Mouse (Mus musculus) spleen, adult 2 months (tissue): ENCODE data around the gene Adcy6. TPM values are rescaled to one million over a fixed set of nuclear protein-coding genes. Genes with fewer than 3 reads are reported as not detected.

Experiments used
- DNase-seq, 2 experiments: peaks; one replicate each; pipeline versions ENCODE4 v3.0.0 to v3.0.0-alpha.2; 2012 to 2021; ENCODE audit warnings: low spot score in 2 of 2, low read depth in 1 of 2
- H3K27ac ChIP-seq: fragments of 200-500 bp; 2 replicates; pipeline ENCODE4 v1.5.1; 2012; ENCODE audit warnings: low read length, inconsistent platforms; ENCODE audit not compliant: insufficient read depth
- H3K27me3 ChIP-seq: fragments of 200-500 bp; 2 replicates; pipeline ENCODE4 v1.6.1; 2012; ENCODE audit warnings: mild to moderate bottlenecking, moderate library complexity, low read length, inconsistent platforms; ENCODE audit not compliant: control insufficient read depth, insufficient read depth
- H3K36me3 ChIP-seq: fragments of 200-500 bp; 2 replicates; pipeline ENCODE4 v1.6.1; 2012; ENCODE audit warnings: mild to moderate bottlenecking, low read length, inconsistent platforms; ENCODE audit not compliant: control insufficient read depth, insufficient read depth
- H3K4me1 ChIP-seq: fragments of 200-500 bp; 2 replicates; pipeline ENCODE4 v1.6.1; 2011; ENCODE audit warnings: inconsistent platforms; ENCODE audit not compliant: control insufficient read depth, insufficient read depth, insufficient read length
- H3K4me3 ChIP-seq: fragments of 200-500 bp; 2 replicates; pipeline ENCODE4 v1.5.1; 2011; ENCODE audit warnings: mild to moderate bottlenecking, inconsistent platforms; ENCODE audit not compliant: insufficient read depth, insufficient read length; ENCODE audit errors: extremely low read depth
- CTCF ChIP-seq: fragments of 200-500 bp; IDR thresholded peaks from 2 replicates; pipeline ENCODE4 v1.5.1; 2011; ENCODE audit warnings: mild to moderate bottlenecking, inconsistent platforms; ENCODE audit not compliant: insufficient read depth, insufficient read length, insufficient replicate concordance; ENCODE audit errors: extremely low read depth
- POLR2A ChIP-seq: fragments of 200-500 bp; IDR thresholded peaks from 2 replicates; pipeline ENCODE4 v1.6.1; 2011; ENCODE audit warnings: low read depth, low read length, inconsistent platforms
- WGBS: fragments of 180-500 bp; shearing (Covaris S2); methylation state at CpG from one replicate; pipeline ENCODE4 v1.1.7; 2018; 5-methylcytosine and 5-hydroxymethylcytosine counted together
- polyA plus RNA-seq: library from polyadenylated mRNA; depleted of rRNA; stranded (reverse); fragments of >200 nt; gene quantifications from 2 replicates; pipeline ENCODE4 v1.2.3, GENCODE M21; 2012

Gene Adcy6
- polyA plus RNA-seq, 1 experiment = 23.2 TPM

GRCm38 (mm10) chr15:98568256-98569033 lies 41.4 kb downstream of the Adcy6 start:
- TF ChIP-seq CTCF (no peak), POLR2A (no peak)
- 9% methylated on average over 22 of the region's 22 CpGs for WGBS
- H3K27me3 ChIP-seq = no peaks in the 10 kb centered on the region
- no peak for DNase-seq
- H3K27ac ChIP-seq = peak overlapping the region; percentile 94
- H3K4me3 ChIP-seq = peak overlapping the region; percentile 81
- H3K4me1 ChIP-seq = peaks cover 13% of the 10 kb centered on the region; the same call in 1 of the 2 replicates
- peaks cover 4% of the 10 kb centered on the region; the same call in 1 of the 2 replicates for H3K36me3 ChIP-seq

GRCm38 (mm10) chr15:98567278-98568134 lies 42.4 kb downstream of the Adcy6 start:
- peak overlapping the region; percentile 98 for H3K27ac ChIP-seq
- under 1% methylated on average over 88 of the region's 88 CpGs for WGBS
- H3K4me3 ChIP-seq = peak overlapping the region; percentile 88
- H3K27me3 ChIP-seq = no peaks in the 10 kb centered on the region
- TF ChIP-seq POLR2A (peak; percentile 88), CTCF (no peak)
- DNase-seq = peak; percentile 99 to 100
- peaks cover 4% of the 10 kb centered on the region for H3K36me3 ChIP-seq
- H3K4me1 ChIP-seq = peaks cover 13% of the 10 kb centered on the region; the same call in 1 of the 2 replicates

DNA sequence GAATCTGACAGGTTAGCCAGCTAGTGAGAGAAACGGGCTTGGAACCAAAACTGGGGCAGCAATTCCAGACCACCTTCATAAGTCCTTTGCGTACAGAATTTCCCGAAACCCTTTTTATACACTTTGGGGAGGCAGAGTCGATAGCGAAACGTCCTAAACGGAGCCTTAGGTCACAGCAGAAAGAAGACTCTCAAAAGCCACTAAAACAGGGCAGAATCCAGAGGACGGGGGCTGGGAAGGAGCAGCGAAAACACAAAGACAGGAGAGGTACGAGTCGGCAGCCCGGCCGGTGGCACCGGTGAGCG lies 43.0 kb downstream of the Adcy6 start:
- Histone ChIP-seq H3K27ac (peak overlapping the region; percentile 98), H3K36me3 (peaks cover 7% of the 10 kb centered on the region), H3K27me3 (no peaks in the 10 kb centered on the region), H3K4me1 (peaks cover 14% of the 10 kb centered on the region; the same call in 1 of the 2 replicates), H3K4me3 (peak overlapping the region; percentile 88)
- under 1% methylated on average over 15 of the region's 15 CpGs for WGBS
- no peak for TF ChIP-seq POLR2A
- TF ChIP-seq CTCF = no peak
- no peak for DNase-seq

- WGBS = 93% methylated on average over 5 of the region's 5 CpGs
- H3K4me3 ChIP-seq = no peak overlapping the region
- DNase-seq = no peak
- H3K27me3 ChIP-seq = no peaks in the 10 kb centered on the region
- no peak overlapping the region for H3K27ac ChIP-seq
- peaks cover 25% of the 10 kb centered on the region for H3K36me3 ChIP-seq
- TF ChIP-seq POLR2A (no peak), CTCF (no peak)
- peaks cover 2% of the 10 kb centered on the region; the same call in 1 of the 2 replicates for H3K4me1 ChIP-seq
Observed at GRCm38 (mm10) chr15:98557186-98557585, 52.7 kb downstream of the Adcy6 start.

DNA sequence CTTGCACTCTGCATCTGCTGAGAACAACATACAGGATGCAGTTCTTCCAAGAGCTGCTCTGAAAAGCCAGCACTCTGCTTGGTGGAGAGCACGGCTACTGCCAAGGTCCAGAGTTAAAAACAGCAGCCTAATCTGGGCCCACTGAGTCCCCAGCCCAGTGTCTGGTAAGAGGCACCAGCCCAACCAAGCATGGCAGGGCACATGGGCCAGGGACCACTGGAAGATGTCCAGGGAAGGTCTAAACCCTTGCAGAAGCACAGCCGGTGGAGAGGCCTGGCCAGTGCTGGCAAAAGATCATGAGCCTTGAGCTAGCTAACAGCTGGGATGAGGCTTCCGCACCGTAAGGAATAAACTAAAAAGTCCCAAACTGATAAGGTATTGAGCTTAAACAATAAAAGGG lies 54.0 kb downstream of the Adcy6 start:
- Histone ChIP-seq H3K4me1 (no peaks in the 10 kb centered on the region), H3K4me3 (no peak overlapping the region), H3K36me3 (peaks cover 31% of the 10 kb centered on the region), H3K27me3 (no peaks in the 10 kb centered on the region), H3K27ac (no peak overlapping the region)
- DNase-seq = no peak
- WGBS = 95% methylated on average over 4 of the region's 4 CpGs
- TF ChIP-seq CTCF (no peak), POLR2A (no peak)

- H3K36me3 ChIP-seq = peaks cover 39% of the 10 kb centered on the region
- H3K27ac ChIP-seq = no peak overlapping the region
- H3K4me3 ChIP-seq = no peak overlapping the region
- no peaks in the 10 kb centered on the region for H3K4me1 ChIP-seq
- 87% methylated on average over 2 of the region's 2 CpGs for WGBS
- no peak for DNase-seq
- no peak for TF ChIP-seq POLR2A
- no peak for TF ChIP-seq CTCF
- no peaks in the 10 kb centered on the region for H3K27me3 ChIP-seq
Observed at GRCm38 (mm10) chr15:98552758-98553157, 57.1 kb downstream of the Adcy6 start.

DNA sequence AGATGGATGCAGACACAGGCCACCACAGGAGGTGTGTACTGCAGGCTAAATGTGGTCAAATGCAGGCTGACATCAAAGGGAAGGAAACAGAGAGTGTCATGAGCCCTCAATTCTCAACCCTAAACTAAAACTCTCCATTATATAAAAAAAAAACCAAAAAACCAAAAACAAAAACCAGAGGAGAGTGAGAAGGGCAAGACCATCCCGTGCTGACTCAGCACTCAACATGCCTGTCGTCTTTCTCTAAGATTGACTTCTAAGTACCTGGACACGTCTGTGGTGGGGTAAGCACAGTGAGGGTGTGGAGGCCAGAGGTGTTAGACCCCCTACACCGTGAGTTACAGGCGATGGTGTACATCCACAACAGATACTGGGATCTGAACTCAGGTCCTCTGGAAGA lies 63.0 kb downstream of the Adcy6 start:
- Histone ChIP-seq H3K4me3 (no peak overlapping the region), H3K27me3 (no peaks in the 10 kb centered on the region), H3K4me1 (no peaks in the 10 kb centered on the region), H3K36me3 (peaks cover 53% of the 10 kb centered on the region), H3K27ac (no peak overlapping the region)
- no peak for DNase-seq
- WGBS = 95% methylated on average over 5 of the region's 5 CpGs
- TF ChIP-seq CTCF (no peak), POLR2A (no peak)
